Mouse (Mus musculus) C2C12 (cell line): ENCODE measurements at regions not wholly inside any gene's neighbourhood (a gene's known extent, or its start where the extent isn't known, plus 50 kb on each side); places are given as distances from the start of the nearest gene placed in this dataset.

ENCODE experiments used
- CEBPB ChIP-seq: IDR thresholded peaks from one replicate; pipeline ENCODE4 v1.6.1; 2011; ENCODE audit warnings: low read depth, mild to moderate bottlenecking, control low read depth, moderate library complexity
- CTCF ChIP-seq: IDR thresholded peaks from one replicate; pipeline ENCODE4 v1.5.1; 2011; ENCODE audit not compliant: control insufficient read depth, insufficient read depth, insufficient read length
- MAX ChIP-seq: IDR thresholded peaks from one replicate; pipeline ENCODE4 v1.6.1; 2011; ENCODE audit warnings: mild to moderate bottlenecking, control low read depth
- MYOD1 ChIP-seq: IDR thresholded peaks from one replicate; pipeline ENCODE4 v1.6.1; 2011; ENCODE audit warnings: low read depth; ENCODE audit not compliant: control insufficient read depth, insufficient read length
- MYOG ChIP-seq: IDR thresholded peaks from one replicate; pipeline ENCODE4 v1.6.1; 2011; ENCODE audit not compliant: control insufficient read depth, insufficient read length; ENCODE audit errors: extremely low read depth
- USF1 ChIP-seq: IDR thresholded peaks from one replicate; pipeline ENCODE4 v1.6.1; 2011; ENCODE audit warnings: low read depth, mild to moderate bottlenecking, control low read depth, moderate library complexity

DNA sequence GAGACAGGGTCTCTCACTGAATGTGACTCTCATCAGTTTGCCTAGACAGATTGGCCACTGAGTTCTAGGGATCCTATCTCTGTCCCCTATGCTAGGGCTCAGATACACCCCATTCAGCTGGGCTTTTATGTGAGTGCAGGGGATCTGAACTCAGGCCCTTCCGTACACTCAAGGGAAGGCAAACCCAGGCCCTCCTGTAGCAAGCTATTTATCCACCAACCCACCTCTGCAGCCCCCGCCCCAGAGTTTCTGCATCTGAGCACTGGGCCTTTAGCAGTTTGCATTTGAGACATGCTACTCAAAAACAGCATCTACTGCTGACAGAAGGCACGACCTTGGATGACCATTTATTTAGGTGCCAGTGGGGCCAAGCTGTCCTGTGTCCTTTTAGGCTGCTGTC is 253.0 kb upstream of the Runx1 start:
- TF ChIP-seq CTCF (no peak), MAX (no peak), CEBPB (no peak), USF1 (no peak), MYOD1 (no peak), MYOG (no peak)
